Mouse (Mus musculus) midbrain, embryonic 15.5 days (tissue): Measurements from ENCODE around the gene Sorbs1. TPM values are rescaled to one million over a fixed set of nuclear protein-coding genes. Genes with fewer than 3 reads are reported as not detected.

ENCODE experiments used
- ATAC-seq: fragments of 200-750 bp; cut with Nextera tagmentation; replicated peaks from 2 replicates; pipeline ENCODE4 v1.8.0; 2017; ENCODE audit warnings: moderate TSS enrichment
- H3K27ac ChIP-seq: fragments of 300-500 bp; sonication (generic); 2 replicates; pipeline ENCODE4 v1.5.1; 2015; ENCODE audit warnings: mild to moderate bottlenecking, inconsistent platforms
- H3K27me3 ChIP-seq: fragments of 300-500 bp; sonication (generic); replicated peaks from 2 replicates; pipeline ENCODE4 v1.6.1; 2015; ENCODE audit warnings: inconsistent platforms
- H3K36me3 ChIP-seq: fragments of 300-500 bp; sonication (generic); replicated peaks from 2 replicates; pipeline ENCODE4 v1.6.1; 2015; ENCODE audit warnings: inconsistent platforms
- H3K4me1 ChIP-seq: fragments of 300-500 bp; sonication (generic); 2 replicates; pipeline ENCODE4 v1.6.1; 2015; ENCODE audit warnings: inconsistent platforms
- H3K4me2 ChIP-seq: fragments of 300-500 bp; sonication (generic); 2 replicates; pipeline ENCODE4 v1.6.1; 2015; ENCODE audit warnings: inconsistent platforms, mild to moderate bottlenecking, moderate library complexity
- H3K4me3 ChIP-seq: fragments of 300-500 bp; sonication (generic); 2 replicates; pipeline ENCODE4 v1.5.1; 2015; ENCODE audit warnings: mild to moderate bottlenecking, inconsistent platforms
- H3K9ac ChIP-seq: fragments of 300-500 bp; sonication (generic); 2 replicates; pipeline ENCODE4 v1.6.1; 2015; ENCODE audit warnings: mild to moderate bottlenecking, inconsistent platforms
- H3K9me3 ChIP-seq: fragments of 300-500 bp; sonication (generic); 2 replicates; pipeline ENCODE4 v1.6.1; 2016; ENCODE audit warnings: inconsistent platforms
- WGBS: fragments of 180-500 bp; shearing (Covaris S2); methylation state at CpG from one replicate; pipeline ENCODE4 v1.1.7; 2015; ENCODE audit warnings: mixed read lengths; 5-methylcytosine and 5-hydroxymethylcytosine counted together
- polyA plus RNA-seq: library from polyadenylated mRNA; unstranded; fragments of >200 nt; fragmentation: Nextera tagmentation; extraction: Ambion mirVana; gene quantifications from 2 replicates; pipeline ENCODE4 v1.2.1, GENCODE M21; 2015

Sorbs1 gene
- polyA plus RNA-seq, 1 experiment from 2014 or later, result 93.9 TPM

DNA sequence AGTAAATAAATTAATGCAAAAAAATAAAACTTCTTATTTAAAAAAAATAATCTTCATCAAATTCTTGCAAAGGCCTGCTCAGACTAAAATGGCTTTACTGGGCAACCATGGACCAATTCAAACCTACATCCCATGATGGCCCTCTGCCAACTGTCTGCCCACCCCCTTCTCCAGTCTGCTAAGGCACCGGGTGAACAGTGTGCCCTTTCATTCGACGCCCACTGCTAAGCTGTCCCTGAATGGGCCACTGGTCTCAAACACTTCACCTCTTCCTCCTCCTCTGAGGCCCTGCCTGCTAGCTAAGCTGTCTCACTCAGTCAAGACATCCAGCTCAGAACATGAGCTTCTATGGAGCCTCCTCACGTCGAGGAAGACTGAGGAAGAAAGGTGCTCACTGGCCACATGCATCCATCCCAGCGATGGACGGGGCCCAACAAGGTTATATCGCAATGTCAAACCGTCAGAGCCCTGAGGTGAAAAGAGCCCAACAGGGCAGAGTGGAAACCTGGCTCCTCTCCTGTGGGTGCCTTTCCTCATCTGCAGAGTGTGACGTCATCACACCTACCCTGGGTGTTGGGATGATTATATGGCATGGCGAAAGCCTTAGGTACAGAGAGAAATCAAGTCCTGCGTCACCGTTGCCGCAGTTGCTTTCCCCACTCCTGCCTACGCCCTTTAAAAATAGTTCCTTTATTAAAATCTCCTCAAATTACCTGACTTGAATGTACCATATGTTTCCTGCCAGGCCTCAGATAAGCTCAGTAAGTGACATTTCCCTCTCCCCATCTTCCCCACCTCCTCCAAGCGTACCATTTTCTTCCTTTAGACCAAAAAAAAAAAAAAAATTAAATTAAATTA lies 87.2 kb downstream of the Sorbs1 start:
- peak overlapping the region; percentile 34; the same call in 1 of the 2 replicates for H3K27ac ChIP-seq
- ATAC-seq, result peak; percentile 72
- no peak overlapping the region for H3K9ac ChIP-seq
- H3K27me3 ChIP-seq, result no peaks in the 10 kb centered on the region
- H3K4me1 ChIP-seq, result 0 out of 2 replicates have a peak, but pooled peaks cover 2% of the 10 kb centered on the region
- WGBS, result 81% methylated on average over 16 of the region's 16 CpGs
- H3K4me3 ChIP-seq, result no peak overlapping the region
- H3K9me3 ChIP-seq, result no peaks in the 10 kb centered on the region
- no peak overlapping the region for H3K4me2 ChIP-seq
- H3K36me3 ChIP-seq, result no peaks in the 10 kb centered on the region

DNA sequence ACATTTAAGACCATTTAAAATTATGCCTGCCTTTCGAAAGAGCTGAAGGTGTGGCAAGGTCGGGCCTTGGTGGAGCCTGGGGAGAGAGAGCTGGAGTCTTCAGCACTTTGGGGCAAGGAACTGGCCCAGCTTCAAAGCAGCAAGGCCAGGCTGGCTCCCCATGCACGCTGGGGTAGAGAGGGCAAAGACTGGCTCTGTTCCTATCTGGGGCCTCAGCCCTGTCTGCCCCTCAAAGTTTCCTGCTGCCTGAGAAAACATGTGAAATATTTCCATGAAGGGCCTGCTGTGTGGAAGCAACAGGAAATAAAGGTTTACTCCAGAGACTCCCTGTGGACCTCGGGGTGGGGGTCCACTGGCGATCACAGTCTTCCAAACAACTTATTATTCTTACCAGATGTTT lies 88.3 kb downstream of the Sorbs1 start:
- no peak overlapping the region for H3K4me2 ChIP-seq
- no peaks in the 10 kb centered on the region for H3K36me3 ChIP-seq
- no peak for ATAC-seq
- H3K4me1 ChIP-seq, result peaks cover 7% of the 10 kb centered on the region
- H3K9me3 ChIP-seq, result no peaks in the 10 kb centered on the region
- H3K4me3 ChIP-seq, result no peak overlapping the region
- 0 out of 2 replicates have a peak overlapping the region, but pooled peaks have one; percentile 34 for H3K27ac ChIP-seq
- no peak overlapping the region for H3K9ac ChIP-seq
- WGBS, result 66% methylated on average over 5 of the region's 5 CpGs
- H3K27me3 ChIP-seq, result no peaks in the 10 kb centered on the region

GRCm38 (mm10) chr19:40421037-40421436 lies 92.5 kb downstream of the Sorbs1 start:
- ATAC-seq, result peak; percentile 72
- Histone ChIP-seq H3K27me3 (no peaks in the 10 kb centered on the region), H3K9ac (no peak overlapping the region), H3K27ac (peak overlapping the region; percentile 54), H3K9me3 (no peaks in the 10 kb centered on the region), H3K4me3 (no peak overlapping the region), H3K36me3 (no peaks in the 10 kb centered on the region), H3K4me2 (no peak overlapping the region), H3K4me1 (peaks cover 7% of the 10 kb centered on the region)
- WGBS, result 34% methylated on average over 7 of the region's 7 CpGs

GRCm38 (mm10) chr19:40419315-40419714 lies 94.3 kb downstream of the Sorbs1 start:
- Histone ChIP-seq H3K27me3 (no peaks in the 10 kb centered on the region), H3K27ac (no peak overlapping the region), H3K9me3 (no peaks in the 10 kb centered on the region), H3K36me3 (no peaks in the 10 kb centered on the region), H3K9ac (no peak overlapping the region), H3K4me2 (no peak overlapping the region), H3K4me1 (peaks cover 11% of the 10 kb centered on the region), H3K4me3 (no peak overlapping the region)
- ATAC-seq, result no peak
- WGBS, result 76% methylated on average over 7 of the region's 7 CpGs

DNA sequence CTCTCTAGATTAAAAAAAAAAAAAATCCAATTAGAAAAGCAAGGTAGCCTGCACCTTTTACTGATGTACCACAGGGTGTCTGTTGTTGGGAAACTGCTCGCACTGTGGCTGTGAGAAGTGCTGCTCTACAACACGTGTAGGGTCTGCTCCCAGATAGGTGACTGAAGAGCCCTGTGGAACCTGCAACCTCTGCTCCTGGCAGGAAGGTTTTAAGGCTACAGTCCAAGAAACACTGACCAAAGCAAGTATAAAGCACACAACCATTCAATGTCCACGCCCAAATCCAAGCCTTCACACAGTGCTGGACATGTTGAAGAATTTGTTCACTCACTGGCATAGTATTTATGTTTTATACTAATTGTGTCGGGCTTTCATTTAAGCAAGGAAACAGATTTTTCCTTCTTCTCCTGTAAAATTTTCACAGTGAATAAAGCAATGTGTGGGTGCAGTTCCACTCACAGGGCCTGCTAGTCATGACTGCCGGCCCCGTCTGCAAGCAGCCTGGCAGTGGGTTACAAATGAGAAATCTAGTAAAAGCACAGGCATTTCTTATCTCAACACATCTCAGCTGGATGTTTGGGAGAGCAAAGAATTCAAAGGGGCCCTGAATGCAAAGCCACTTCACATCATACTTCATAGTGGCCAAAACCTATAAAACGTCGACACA lies 96.3 kb downstream of the Sorbs1 start:
- WGBS, result 79% methylated on average over 8 of the region's 8 CpGs
- Histone ChIP-seq H3K27me3 (no peaks in the 10 kb centered on the region), H3K9me3 (no peaks in the 10 kb centered on the region), H3K4me2 (no peak overlapping the region), H3K36me3 (no peaks in the 10 kb centered on the region), H3K9ac (no peak overlapping the region), H3K4me3 (no peak overlapping the region), H3K27ac (no peak overlapping the region), H3K4me1 (peaks cover 11% of the 10 kb centered on the region)
- ATAC-seq, result no peak

DNA sequence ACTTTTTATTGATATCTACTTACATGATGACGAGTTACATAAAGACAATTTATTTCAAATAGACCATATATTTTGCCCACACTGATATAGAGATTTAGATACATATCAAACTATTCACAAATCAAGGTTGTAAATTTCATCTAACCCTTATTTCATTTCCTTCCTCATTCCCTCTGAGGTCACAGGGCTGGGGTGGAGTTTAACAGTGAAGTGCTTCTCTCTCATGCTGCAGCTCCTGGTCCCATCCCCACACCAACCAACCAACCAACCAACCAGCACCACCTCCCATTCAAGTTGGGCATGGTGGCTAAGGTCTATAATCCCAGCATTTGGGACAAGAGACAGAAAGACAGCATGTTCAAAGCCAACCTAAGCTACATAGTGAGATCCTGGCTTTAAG lies 97.9 kb downstream of the Sorbs1 start:
- no peak overlapping the region for H3K4me2 ChIP-seq
- 95% methylated on average over 1 of the region's 1 CpGs for WGBS
- H3K36me3 ChIP-seq, result no peaks in the 10 kb centered on the region
- H3K9ac ChIP-seq, result no peak overlapping the region
- H3K27ac ChIP-seq, result no peak overlapping the region
- no peaks in the 10 kb centered on the region for H3K9me3 ChIP-seq
- H3K27me3 ChIP-seq, result no peaks in the 10 kb centered on the region
- no peak overlapping the region for H3K4me3 ChIP-seq
- peaks cover 12% of the 10 kb centered on the region for H3K4me1 ChIP-seq
- ATAC-seq, result no peak

DNA sequence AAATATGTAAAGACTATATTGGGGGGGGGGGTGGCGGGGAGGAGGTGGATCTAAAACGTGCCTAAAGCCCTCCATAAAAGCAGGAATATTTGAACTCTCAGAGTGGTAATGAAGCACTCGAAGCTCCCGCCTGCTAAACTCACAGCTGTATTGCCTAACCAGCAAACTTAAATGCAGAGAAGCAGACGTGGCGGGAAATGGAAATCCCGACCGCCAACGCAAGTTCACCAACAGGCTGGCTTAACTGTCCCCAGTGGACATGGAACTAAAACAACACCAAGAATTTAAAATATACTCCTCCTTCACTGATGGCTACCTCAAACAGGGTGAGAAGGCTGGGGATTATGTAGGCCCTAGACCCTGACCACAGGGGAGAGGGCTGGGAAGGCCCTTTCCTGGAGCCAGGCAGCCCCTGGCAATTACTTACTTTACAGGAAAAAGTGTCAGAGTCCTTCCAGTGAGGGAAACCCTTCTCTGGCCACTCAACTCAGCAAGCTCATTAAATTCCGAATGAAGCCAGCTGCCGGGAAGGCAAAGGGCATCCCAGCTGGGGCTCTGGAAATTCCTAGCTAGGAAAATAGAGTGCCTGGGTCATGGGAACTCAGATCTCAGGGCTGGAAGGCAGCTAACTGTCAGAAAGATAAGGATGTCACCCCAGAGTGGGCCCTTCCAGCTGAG lies 98.6 kb downstream of the Sorbs1 start:
- 58% methylated on average over 11 of the region's 11 CpGs for WGBS
- no peak overlapping the region for H3K9ac ChIP-seq
- H3K27ac ChIP-seq, result peak overlapping the region; percentile 14
- no peak for ATAC-seq
- H3K9me3 ChIP-seq, result no peaks in the 10 kb centered on the region
- H3K36me3 ChIP-seq, result no peaks in the 10 kb centered on the region
- no peak overlapping the region for H3K4me3 ChIP-seq
- H3K4me2 ChIP-seq, result no peak overlapping the region
- H3K4me1 ChIP-seq, result peaks cover 14% of the 10 kb centered on the region
- no peaks in the 10 kb centered on the region for H3K27me3 ChIP-seq

DNA sequence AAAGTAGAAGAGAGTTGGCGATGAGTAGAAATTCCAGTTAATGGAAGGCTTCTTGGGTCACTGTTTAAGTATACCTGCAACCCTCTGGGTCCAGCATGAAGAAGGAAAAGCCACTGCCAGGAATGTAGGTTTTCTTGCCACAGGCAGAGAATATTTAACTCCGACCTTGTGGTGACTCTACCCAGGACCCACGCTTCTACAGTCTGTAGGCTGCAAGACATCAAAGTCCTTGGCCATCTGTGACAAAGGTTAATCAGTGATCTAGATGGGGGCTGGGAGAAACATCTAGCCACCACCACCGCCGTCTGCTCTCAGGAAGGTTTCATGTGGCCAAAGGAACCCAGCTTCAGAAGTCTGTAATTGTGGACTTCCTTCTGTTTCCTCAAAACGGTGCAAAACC lies 99.2 kb downstream of the Sorbs1 start:
- no peak for ATAC-seq
- no peak overlapping the region for H3K4me2 ChIP-seq
- WGBS, result 78% methylated on average over 6 of the region's 6 CpGs

DNA sequence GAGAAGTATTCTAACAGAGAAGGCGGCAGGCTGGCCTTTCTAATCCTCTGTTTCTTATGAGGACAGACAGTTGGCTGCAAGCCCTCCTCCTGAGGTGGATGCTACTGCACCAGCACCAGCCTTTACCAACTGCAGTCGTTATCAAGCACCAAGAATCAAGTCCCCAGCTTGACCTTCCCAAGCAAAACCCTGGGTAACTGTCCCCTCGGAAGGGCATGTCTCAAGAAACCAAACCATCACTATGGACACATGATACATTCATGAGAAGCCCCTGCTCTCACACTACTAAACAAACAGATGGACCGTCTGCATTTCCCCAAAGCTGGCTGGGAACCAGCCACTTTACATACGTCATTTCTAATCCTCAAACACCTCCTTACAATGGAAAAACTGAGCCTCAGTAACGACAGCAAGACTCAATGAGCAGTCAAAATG lies 102.2 kb downstream of the Sorbs1 start:
- H3K9me3 ChIP-seq, result no peaks in the 10 kb centered on the region
- H3K4me3 ChIP-seq, result no peak overlapping the region
- H3K9ac ChIP-seq, result no peak overlapping the region
- H3K4me1 ChIP-seq, result peaks cover 15% of the 10 kb centered on the region
- ATAC-seq, result no peak
- no peaks in the 10 kb centered on the region for H3K27me3 ChIP-seq
- no peaks in the 10 kb centered on the region for H3K36me3 ChIP-seq
- H3K4me2 ChIP-seq, result no peak overlapping the region
- WGBS, result 32% methylated on average over 6 of the region's 6 CpGs
- peak overlapping the region; percentile 53; the same call in 1 of the 2 replicates for H3K27ac ChIP-seq

More for the DNA sequence above, 99.2 kb downstream of the Sorbs1 start:
- H3K36me3 ChIP-seq, result no peaks in the 10 kb centered on the region
- H3K27me3 ChIP-seq, result no peaks in the 10 kb centered on the region
- H3K4me3 ChIP-seq, result no peak overlapping the region
- no peaks in the 10 kb centered on the region for H3K9me3 ChIP-seq
- H3K4me1 ChIP-seq, result peaks cover 15% of the 10 kb centered on the region
- no peak overlapping the region for H3K9ac ChIP-seq
- H3K27ac ChIP-seq, result no peak overlapping the region

- Histone ChIP-seq H3K4me2 (no peak overlapping the region), H3K4me3 (no peak overlapping the region), H3K27me3 (no peaks in the 10 kb centered on the region), H3K9ac (no peak overlapping the region), H3K9me3 (no peaks in the 10 kb centered on the region), H3K27ac (no peak overlapping the region), H3K4me1 (peaks cover 15% of the 10 kb centered on the region), H3K36me3 (no peaks in the 10 kb centered on the region)
- no peak for ATAC-seq
- WGBS, result 86% methylated on average over 4 of the region's 4 CpGs
These were observed 103.1 kb downstream of the Sorbs1 start for GRCm38 (mm10) chr19:40410511-40410910.

GRCm38 (mm10) chr19:40410109-40410508 lies 103.5 kb downstream of the Sorbs1 start:
- WGBS, result 79% methylated on average over 9 of the region's 9 CpGs
- H3K36me3 ChIP-seq, result no peaks in the 10 kb centered on the region
- H3K4me3 ChIP-seq, result no peak overlapping the region
- ATAC-seq, result no peak
- H3K9me3 ChIP-seq, result no peaks in the 10 kb centered on the region
- H3K27ac ChIP-seq, result no peak overlapping the region
- no peaks in the 10 kb centered on the region for H3K27me3 ChIP-seq
- H3K9ac ChIP-seq, result no peak overlapping the region
- no peak overlapping the region for H3K4me2 ChIP-seq
- peaks cover 11% of the 10 kb centered on the region for H3K4me1 ChIP-seq

DNA sequence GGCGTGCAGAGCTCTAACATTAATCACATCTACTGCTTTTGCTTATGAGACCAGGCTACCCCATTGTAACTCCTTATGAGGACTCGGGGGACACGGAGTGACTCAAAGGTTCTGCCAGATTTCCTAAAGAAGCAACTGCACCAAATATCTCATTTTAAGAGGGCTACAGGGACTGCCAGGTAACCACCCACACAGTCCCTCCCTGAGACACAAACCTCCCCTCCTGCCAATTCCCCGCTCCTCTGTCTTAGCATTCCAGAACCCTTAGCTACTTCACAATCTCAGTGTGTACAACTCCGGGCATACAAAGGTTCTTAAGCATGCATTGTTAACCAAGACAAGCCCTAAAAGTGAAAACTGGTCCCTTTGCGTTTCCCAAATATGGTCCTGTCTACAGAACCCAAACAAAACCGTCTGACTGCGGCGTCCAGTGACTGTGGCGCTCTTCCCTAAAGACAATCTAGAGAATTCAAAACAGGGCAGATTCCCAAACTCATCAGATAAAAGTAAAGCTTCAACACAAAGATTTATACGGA lies 104.0 kb downstream of the Sorbs1 start:
- WGBS, result 80% methylated on average over 11 of the region's 11 CpGs
- no peak overlapping the region for H3K4me2 ChIP-seq
- no peaks in the 10 kb centered on the region for H3K9me3 ChIP-seq
- H3K36me3 ChIP-seq, result no peaks in the 10 kb centered on the region
- no peak for ATAC-seq
- H3K27me3 ChIP-seq, result no peaks in the 10 kb centered on the region
- H3K4me3 ChIP-seq, result no peak overlapping the region
- H3K9ac ChIP-seq, result no peak overlapping the region
- H3K27ac ChIP-seq, result no peak overlapping the region
- peaks cover 8% of the 10 kb centered on the region for H3K4me1 ChIP-seq
